Mouse (Mus musculus): Measurements from ENCODE around the gene Rgs7bp. TPM values are rescaled to one million over a fixed set of nuclear protein-coding genes. Genes with fewer than 3 reads are reported as not detected.
A peak's percentile ranks its signal among the peaks of the same experiment; 100 is the strongest.

The Rgs7bp gene
- polyA plus RNA-seq, 1 experiment from 2014 or later = 1.1 TPM

- Histone ChIP-seq H3K27ac (no peak overlapping the region), H3K36me3 (no peaks in the 10 kb centered on the region), H3K4me1 (no peaks in the 10 kb centered on the region), H3K27me3 (no peaks in the 10 kb centered on the region), H3K9me3 (no peaks in the 10 kb centered on the region), H3K4me2 (no peak overlapping the region), H3K9ac (no peak overlapping the region), H3K4me3 (no peak overlapping the region)
- no peak for ATAC-seq (ENCODE audit: borderline replicate concordance, extremely low read depth, low FRiP score, low TSS enrichment)
- 80% methylated on average over 14 of the region's 14 CpGs for WGBS
Observed at GRCm38 (mm10) chr13:104960951-104961715, 93.6 kb downstream of the Rgs7bp start.

GRCm38 (mm10) chr13:104960206-104960928 lies 94.4 kb downstream of the Rgs7bp start:
- no peaks in the 10 kb centered on the region for H3K4me1 ChIP-seq
- H3K9ac ChIP-seq = no peak overlapping the region
- H3K4me3 ChIP-seq = no peak overlapping the region
- WGBS = 75% methylated on average over 7 of the region's 7 CpGs
- no peaks in the 10 kb centered on the region for H3K9me3 ChIP-seq
- H3K27ac ChIP-seq = no peak overlapping the region
- H3K36me3 ChIP-seq = no peaks in the 10 kb centered on the region
- H3K4me2 ChIP-seq = no peak overlapping the region
- ATAC-seq (ENCODE audit: borderline replicate concordance, extremely low read depth, low FRiP score, low TSS enrichment) = no peak
- no peaks in the 10 kb centered on the region for H3K27me3 ChIP-seq

GRCm38 (mm10) chr13:104959733-104960132 lies 95.0 kb downstream of the Rgs7bp start:
- no peak overlapping the region for H3K4me3 ChIP-seq
- no peak overlapping the region for H3K9ac ChIP-seq
- H3K36me3 ChIP-seq = no peaks in the 10 kb centered on the region
- no peaks in the 10 kb centered on the region for H3K27me3 ChIP-seq
- 53% methylated on average over 4 of the region's 4 CpGs for WGBS
- ATAC-seq (ENCODE audit: borderline replicate concordance, extremely low read depth, low FRiP score, low TSS enrichment) = peak; percentile 29; the same call in 1 of the 2 replicates
- no peak overlapping the region for H3K27ac ChIP-seq
- H3K4me2 ChIP-seq = no peak overlapping the region
- H3K4me1 ChIP-seq = no peaks in the 10 kb centered on the region
- no peaks in the 10 kb centered on the region for H3K9me3 ChIP-seq

GRCm38 (mm10) chr13:104947958-104948357 lies 106.8 kb downstream of the Rgs7bp start:
- Histone ChIP-seq H3K4me3 (peak overlapping the region; percentile 19; the same call in 1 of the 2 replicates), H3K27me3 (no peaks in the 10 kb centered on the region), H3K9ac (no peak overlapping the region), H3K36me3 (no peaks in the 10 kb centered on the region), H3K4me2 (peak overlapping the region; percentile 42), H3K27ac (no peak overlapping the region), H3K4me1 (no peaks in the 10 kb centered on the region), H3K9me3 (no peaks in the 10 kb centered on the region)
- WGBS = under 1% methylated on average over 7 of the region's 7 CpGs
- peak; percentile 86 for ATAC-seq (ENCODE audit: borderline replicate concordance, extremely low read depth, low FRiP score, low TSS enrichment)

GRCm38 (mm10) chr13:104940483-104940882 lies 114.2 kb downstream of the Rgs7bp start:
- Histone ChIP-seq H3K4me2 (no peak overlapping the region), H3K9ac (no peak overlapping the region), H3K27me3 (no peaks in the 10 kb centered on the region), H3K4me1 (no peaks in the 10 kb centered on the region), H3K27ac (no peak overlapping the region), H3K4me3 (no peak overlapping the region), H3K36me3 (no peaks in the 10 kb centered on the region), H3K9me3 (no peaks in the 10 kb centered on the region)
- 84% methylated on average over 8 of the region's 8 CpGs for WGBS
- no peak for ATAC-seq (ENCODE audit: borderline replicate concordance, extremely low read depth, low FRiP score, low TSS enrichment)

- Histone ChIP-seq H3K27me3 (no peaks in the 10 kb centered on the region), H3K27ac (no peak overlapping the region), H3K36me3 (no peaks in the 10 kb centered on the region), H3K9ac (no peak overlapping the region), H3K9me3 (no peaks in the 10 kb centered on the region), H3K4me1 (no peaks in the 10 kb centered on the region), H3K4me2 (no peak overlapping the region), H3K4me3 (no peak overlapping the region)
- no peak for ATAC-seq (ENCODE audit: borderline replicate concordance, extremely low read depth, low FRiP score, low TSS enrichment)
- 4% methylated on average over 4 of the region's 4 CpGs for WGBS
Observed at GRCm38 (mm10) chr13:104939856-104940255, 114.9 kb downstream of the Rgs7bp start.

GRCm38 (mm10) chr13:104938966-104939593 lies 115.7 kb downstream of the Rgs7bp start:
- no peaks in the 10 kb centered on the region for H3K9me3 ChIP-seq
- ATAC-seq (ENCODE audit: borderline replicate concordance, extremely low read depth, low FRiP score, low TSS enrichment) = no peak; the same call in 1 of the 2 replicates
- no peaks in the 10 kb centered on the region for H3K36me3 ChIP-seq
- no peaks in the 10 kb centered on the region for H3K27me3 ChIP-seq
- H3K9ac ChIP-seq = no peak overlapping the region
- WGBS = 63% methylated on average over 13 of the region's 13 CpGs
- H3K4me1 ChIP-seq = no peaks in the 10 kb centered on the region
- H3K27ac ChIP-seq = no peak overlapping the region
- H3K4me2 ChIP-seq = no peak overlapping the region
- no peak overlapping the region for H3K4me3 ChIP-seq

GRCm38 (mm10) chr13:104937759-104938158 lies 117.0 kb downstream of the Rgs7bp start:
- no peak overlapping the region for H3K27ac ChIP-seq
- H3K4me1 ChIP-seq = no peaks in the 10 kb centered on the region
- no peak overlapping the region for H3K9ac ChIP-seq
- H3K9me3 ChIP-seq = no peaks in the 10 kb centered on the region
- ATAC-seq (ENCODE audit: borderline replicate concordance, extremely low read depth, low FRiP score, low TSS enrichment) = no peak
- 7% methylated on average over 4 of the region's 6 CpGs for WGBS
- H3K27me3 ChIP-seq = no peaks in the 10 kb centered on the region
- H3K36me3 ChIP-seq = no peaks in the 10 kb centered on the region
- peak overlapping the region; percentile 51 for H3K4me2 ChIP-seq
- H3K4me3 ChIP-seq = peak overlapping the region; percentile 20; the same call in 1 of the 2 replicates

GRCm38 (mm10) chr13:104936586-104936985 lies 118.1 kb downstream of the Rgs7bp start:
- no peak for ATAC-seq (ENCODE audit: borderline replicate concordance, extremely low read depth, low FRiP score, low TSS enrichment)
- 91% methylated on average over 2 of the region's 2 CpGs for WGBS
- no peaks in the 10 kb centered on the region for H3K36me3 ChIP-seq
- no peak overlapping the region for H3K9ac ChIP-seq
- no peak overlapping the region for H3K27ac ChIP-seq
- no peaks in the 10 kb centered on the region for H3K9me3 ChIP-seq
- no peaks in the 10 kb centered on the region for H3K4me1 ChIP-seq
- H3K4me3 ChIP-seq = no peak overlapping the region
- H3K4me2 ChIP-seq = no peak overlapping the region
- H3K27me3 ChIP-seq = no peaks in the 10 kb centered on the region

GRCm38 (mm10) chr13:104931635-104932532 lies 122.8 kb downstream of the Rgs7bp start:
- Histone ChIP-seq H3K4me1 (no peaks in the 10 kb centered on the region), H3K4me2 (no peak overlapping the region), H3K27me3 (no peaks in the 10 kb centered on the region), H3K9me3 (no peaks in the 10 kb centered on the region), H3K9ac (no peak overlapping the region), H3K27ac (no peak overlapping the region), H3K4me3 (no peak overlapping the region), H3K36me3 (no peaks in the 10 kb centered on the region)
- 62% methylated on average over 6 of the region's 6 CpGs for WGBS
- no peak for ATAC-seq (ENCODE audit: borderline replicate concordance, extremely low read depth, low FRiP score, low TSS enrichment)

GRCm38 (mm10) chr13:104930814-104931213 lies 123.9 kb downstream of the Rgs7bp start:
- Histone ChIP-seq H3K36me3 (no peaks in the 10 kb centered on the region), H3K27ac (no peak overlapping the region), H3K4me2 (no peak overlapping the region), H3K4me1 (no peaks in the 10 kb centered on the region), H3K27me3 (no peaks in the 10 kb centered on the region), H3K9me3 (no peaks in the 10 kb centered on the region), H3K4me3 (no peak overlapping the region), H3K9ac (no peak overlapping the region)
- ATAC-seq (ENCODE audit: borderline replicate concordance, extremely low read depth, low FRiP score, low TSS enrichment) = no peak
- 49% methylated on average over 3 of the region's 3 CpGs for WGBS

Data from lung, embryonic 15.5 days (tissue).